Mouse (Mus musculus) kidney, postnatal 0 days (tissue): ENCODE measurements around the gene Itgav. TPM values are rescaled to one million over a fixed set of nuclear protein-coding genes. Genes with fewer than 3 reads are reported as not detected.

Experiments used
- ATAC-seq: fragments of 200-750 bp; cut with Nextera tagmentation; replicated peaks from 2 replicates; pipeline ENCODE4 v1.8.0; 2017; ENCODE audit warnings: low read depth, moderate number of reproducible peaks, moderate TSS enrichment, moderate library complexity; ENCODE audit not compliant: low FRiP score
- DNase-seq: peaks from one replicate; pipeline ENCODE4 v3.0.0-alpha.2; 2016; ENCODE audit warnings: low spot score
- H3K27ac ChIP-seq: fragments of 300-500 bp; sonication (generic); 2 replicates; pipeline ENCODE4 v1.5.1; 2014; ENCODE audit warnings: mild to moderate bottlenecking
- H3K27me3 ChIP-seq: fragments of 300-500 bp; sonication (generic); 2 replicates; pipeline ENCODE4 v1.6.1; 2014; ENCODE audit warnings: low read length, mixed read lengths; ENCODE audit not compliant: insufficient read depth
- H3K36me3 ChIP-seq: fragments of 300-500 bp; sonication (generic); 2 replicates; pipeline ENCODE4 v1.6.1; 2014; ENCODE audit warnings: low read length, mixed read lengths; ENCODE audit not compliant: insufficient read depth
- H3K4me1 ChIP-seq: fragments of 300-500 bp; sonication (generic); replicated peaks from 2 replicates; pipeline ENCODE4 v1.6.1; 2014; ENCODE audit warnings: antibody characterized with exemption, low read length, mixed read lengths; ENCODE audit not compliant: insufficient read depth
- H3K4me2 ChIP-seq: fragments of 300-500 bp; sonication (generic); 2 replicates; pipeline ENCODE4 v1.6.1; 2014; ENCODE audit warnings: mild to moderate bottlenecking, low read length, moderate library complexity, mixed read lengths
- H3K4me3 ChIP-seq: fragments of 300-500 bp; sonication (generic); replicated peaks from 2 replicates; pipeline ENCODE4 v1.5.1; 2014; ENCODE audit warnings: low read depth, low read length
- H3K9ac ChIP-seq: fragments of 300-500 bp; sonication (generic); 2 replicates; pipeline ENCODE4 v1.6.1; 2014; ENCODE audit warnings: low read depth, low read length
- H3K9me3 ChIP-seq: fragments of 300-500 bp; sonication (generic); replicated peaks from 2 replicates; pipeline ENCODE4 v1.6.1; 2016; ENCODE audit warnings: low read length, inconsistent platforms, mixed read lengths
- CTCF ChIP-seq: IDR thresholded peaks from 2 replicates; pipeline ENCODE4 v1.5.1; 2016; ENCODE audit warnings: antibody characterized with exemption, low read depth, mild to moderate bottlenecking, moderate library complexity
- WGBS: fragments of 180-500 bp; shearing (Covaris S2); extraction: QIAGEN DNeasy Blood & Tissue Kit; methylation state at CpG from one replicate; pipeline ENCODE4 v1.1.7; 2014; 5-methylcytosine and 5-hydroxymethylcytosine counted together
- polyA plus RNA-seq: library from polyadenylated mRNA; unstranded; fragments of >200 nt; fragmentation: Nextera tagmentation; extraction: Ambion mirVana; gene quantifications from 2 replicates; pipeline ENCODE4 v1.2.1, GENCODE M21; 2015

Gene Itgav
- 164 and 165 TPM in 2 replicates for polyA plus RNA-seq

DNA sequence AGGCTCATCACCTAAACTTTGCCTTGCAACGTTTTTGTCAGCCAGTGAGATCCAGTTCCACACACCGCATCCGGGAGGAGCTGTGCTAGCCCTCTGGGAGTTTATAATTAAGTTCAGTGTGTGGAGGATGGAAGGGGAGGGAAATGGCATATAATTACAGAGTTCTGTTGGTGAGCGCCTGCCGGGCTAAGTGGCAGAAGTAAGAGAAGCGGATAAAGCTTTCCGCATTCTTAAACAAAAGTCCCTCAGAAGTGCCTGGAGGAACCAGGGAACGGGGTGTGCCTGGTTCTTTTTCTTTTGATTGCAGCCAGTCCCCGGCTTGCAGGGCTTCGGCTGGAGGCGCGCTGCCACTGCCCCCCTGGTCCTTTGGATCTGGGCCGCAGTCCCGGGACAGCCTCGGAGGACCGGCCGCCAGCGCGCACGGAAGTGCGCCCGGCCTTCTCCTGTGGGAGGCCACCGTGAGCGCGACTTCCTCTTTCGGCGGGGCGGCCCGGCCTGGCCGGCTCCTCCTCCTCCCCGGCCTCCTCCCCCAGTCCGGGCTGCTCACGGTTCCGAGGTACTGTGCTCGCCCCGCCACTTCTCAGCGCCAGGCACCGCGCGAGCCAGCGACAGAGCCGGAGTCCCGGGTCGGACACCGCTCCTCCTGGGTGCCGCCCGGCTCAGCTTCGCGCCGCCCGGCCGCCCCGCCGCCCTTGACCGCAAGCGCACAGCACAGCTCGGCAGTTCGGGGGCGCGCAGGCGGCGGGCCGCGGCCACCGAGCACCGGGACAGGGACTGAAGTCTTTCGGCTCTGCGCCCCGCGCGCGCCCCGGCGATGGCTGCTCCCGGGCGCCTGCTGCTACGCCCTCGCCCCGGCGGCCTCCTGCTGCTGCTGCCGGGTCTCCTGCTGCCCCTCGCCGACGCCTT is at the start of gene Itgav:
Gene Itgav, plus strand, starts transcription at position 477 of the 906 bp plus-strand sequence.
- H3K9ac ChIP-seq = peak within 1 kb of the TSS; percentile 95
- H3K4me2 ChIP-seq = peak within 1 kb of the TSS; percentile 78
- under 1% methylated on average over 77 of the region's 84 CpGs for WGBS
- H3K27me3 ChIP-seq = no peaks in the 10 kb centered on the region
- ATAC-seq (peak; percentile 96), DNase-seq (peak; percentile 91)
- no peak; the same call in 1 of the 2 replicates for TF ChIP-seq CTCF
- H3K9me3 ChIP-seq = no peaks in the 10 kb centered on the region
- H3K36me3 ChIP-seq = no peaks in the 10 kb centered on the region
- H3K4me1 ChIP-seq = peaks cover 18% of the 10 kb centered on the region
- H3K4me3 ChIP-seq = peak within 1 kb of the TSS; percentile 98
- H3K27ac ChIP-seq = peak within 1 kb of the TSS; percentile 99

DNA sequence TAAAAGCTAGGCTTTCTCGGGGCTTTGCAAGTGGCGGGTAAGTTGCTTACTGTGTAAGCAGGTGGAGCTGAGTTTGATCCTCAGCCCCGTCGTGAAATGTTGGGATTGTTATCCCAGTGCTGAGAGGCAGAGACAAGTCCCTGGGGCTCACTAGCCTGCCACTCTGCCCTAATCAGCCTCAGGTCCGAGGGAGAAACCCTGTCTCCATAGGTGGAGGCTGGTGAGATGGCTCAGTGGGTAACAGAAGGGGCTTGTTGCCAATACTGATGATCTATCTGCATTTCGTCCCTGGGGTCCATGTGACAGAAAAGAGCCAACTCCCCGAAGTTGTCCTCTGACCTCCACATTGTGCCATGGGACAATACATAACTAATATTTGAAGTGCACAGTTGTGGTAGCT is 49.8 kb upstream of the Itgav start:
- Histone ChIP-seq H3K4me3 (no peak overlapping the region), H3K9me3 (no peaks in the 10 kb centered on the region), H3K27ac (no peak overlapping the region), H3K27me3 (no peaks in the 10 kb centered on the region), H3K4me1 (0 out of 2 replicates have a peak, but pooled peaks cover 9% of the 10 kb centered on the region), H3K4me2 (no peak overlapping the region), H3K9ac (no peak overlapping the region), H3K36me3 (peaks cover 5% of the 10 kb centered on the region; the same call in 1 of the 2 replicates)
- ATAC-seq (no peak), DNase-seq (no peak)
- 77% methylated on average over 7 of the region's 7 CpGs for WGBS
- TF ChIP-seq CTCF = no peak

DNA sequence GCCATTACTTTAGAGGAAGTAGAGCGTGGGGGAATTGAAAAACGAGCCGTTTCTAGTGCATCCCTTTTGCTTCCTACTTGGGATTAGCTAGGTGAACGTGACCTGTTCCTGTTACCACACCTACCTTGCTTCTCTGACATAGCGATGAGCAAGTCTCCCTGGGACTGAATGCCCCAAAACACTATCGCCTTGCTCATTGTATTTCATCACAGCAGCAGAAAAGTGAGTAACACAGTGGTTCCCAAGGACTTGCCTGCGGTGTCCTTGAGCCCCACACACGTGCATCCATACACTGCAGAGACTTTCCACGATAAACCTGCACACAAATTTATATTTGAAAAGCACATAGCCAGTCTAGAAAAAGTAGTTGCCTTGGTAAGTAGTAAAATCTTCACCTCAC is 49.3 kb upstream of the Itgav start:
- 84% methylated on average over 9 of the region's 9 CpGs for WGBS
- TF ChIP-seq CTCF = no peak
- DNase-seq = no peak
- Histone ChIP-seq H3K4me1 (0 out of 2 replicates have a peak, but pooled peaks cover 9% of the 10 kb centered on the region), H3K27ac (no peak overlapping the region), H3K4me2 (no peak overlapping the region), H3K27me3 (no peaks in the 10 kb centered on the region), H3K9ac (no peak overlapping the region), H3K9me3 (no peaks in the 10 kb centered on the region), H3K4me3 (no peak overlapping the region), H3K36me3 (peaks cover 5% of the 10 kb centered on the region; the same call in 1 of the 2 replicates)
- no peak for ATAC-seq

DNA sequence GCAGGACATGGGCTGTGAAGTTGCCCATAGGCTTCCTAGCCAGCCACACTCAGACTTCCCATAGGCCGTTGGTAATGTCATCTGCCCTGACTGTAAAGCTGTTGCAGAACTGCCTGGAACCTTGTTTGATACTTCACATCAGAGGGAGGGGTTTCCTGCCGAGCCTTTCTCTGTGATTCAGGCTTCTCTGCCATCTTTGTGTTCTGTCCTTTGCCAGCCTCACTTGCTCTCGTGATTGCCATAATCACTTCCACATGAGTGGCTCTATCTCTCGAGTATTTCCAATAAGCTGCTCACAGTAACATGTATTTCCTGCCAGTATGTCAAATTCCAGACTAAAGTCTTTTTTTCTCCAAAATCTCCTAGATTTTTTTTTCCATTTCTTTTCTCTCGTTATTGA is 48.5 kb upstream of the Itgav start:
- no peak overlapping the region for H3K4me3 ChIP-seq
- H3K27ac ChIP-seq = no peak overlapping the region
- H3K9me3 ChIP-seq = no peaks in the 10 kb centered on the region
- ATAC-seq (no peak), DNase-seq (no peak)
- 0 out of 2 replicates have a peak, but pooled peaks cover 9% of the 10 kb centered on the region for H3K4me1 ChIP-seq
- H3K9ac ChIP-seq = no peak overlapping the region
- H3K27me3 ChIP-seq = no peaks in the 10 kb centered on the region
- no peak overlapping the region for H3K4me2 ChIP-seq
- peaks cover 5% of the 10 kb centered on the region; the same call in 1 of the 2 replicates for H3K36me3 ChIP-seq
- 51% methylated on average over 5 of the region's 5 CpGs for WGBS
- no peak for TF ChIP-seq CTCF

DNA sequence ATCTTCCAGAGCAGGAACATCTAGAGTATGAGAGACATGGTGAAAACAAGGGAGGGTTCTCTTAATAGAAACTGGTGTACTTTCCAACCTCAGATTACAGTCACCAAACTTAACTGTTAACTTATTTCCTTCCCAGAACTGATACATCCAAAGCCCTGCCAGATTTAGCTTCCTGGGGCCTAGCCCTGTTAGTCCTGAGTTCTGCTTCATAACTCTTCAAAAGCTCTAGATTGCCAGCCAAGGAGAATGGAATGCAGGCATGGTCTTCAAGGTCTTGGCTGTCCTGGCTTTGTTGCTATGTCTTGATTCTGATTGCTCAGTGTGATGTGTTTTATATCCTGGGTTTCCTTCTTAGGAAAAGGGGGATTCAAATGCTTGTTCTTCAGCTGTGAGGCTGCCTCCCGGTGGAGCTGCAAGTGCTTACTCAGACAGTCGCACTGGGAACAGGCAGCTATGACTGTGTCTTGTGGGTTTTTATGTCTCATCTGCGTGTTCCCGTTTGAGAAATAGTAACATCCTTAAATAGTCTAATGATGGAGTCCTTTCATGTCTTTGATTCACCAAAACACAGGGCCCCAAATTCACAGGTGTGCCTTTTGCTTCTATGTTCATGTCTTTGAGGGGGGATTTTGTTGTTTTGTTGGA is 47.8 kb upstream of the Itgav start:
- peak; percentile 7; the same call in 1 of the 2 replicates for TF ChIP-seq CTCF
- 62% methylated on average over 4 of the region's 4 CpGs for WGBS
- peak; percentile 47 for DNase-seq

DNA sequence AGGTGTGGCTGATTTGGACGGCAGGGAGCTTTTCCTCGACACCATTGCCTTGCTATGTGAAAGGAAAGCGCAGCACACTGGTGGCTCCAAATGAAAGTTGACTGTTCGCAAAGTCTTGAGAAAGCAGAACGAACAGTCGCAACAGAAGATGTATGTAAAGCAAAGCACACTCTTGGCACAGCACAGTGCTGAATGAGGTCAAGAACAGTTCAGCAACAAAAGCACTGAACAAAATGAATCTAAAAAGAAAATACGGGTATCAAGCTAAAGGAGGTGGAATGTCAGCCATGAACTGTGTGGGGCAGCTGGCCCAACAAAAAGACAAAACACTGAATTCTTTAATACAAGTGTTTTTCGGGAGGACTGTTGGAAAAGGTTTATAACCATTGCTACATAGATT is 42.9 kb upstream of the Itgav start:
- 0 out of 2 replicates have a peak, but pooled peaks cover 8% of the 10 kb centered on the region for H3K4me1 ChIP-seq
- no peak overlapping the region for H3K4me2 ChIP-seq
- H3K4me3 ChIP-seq = no peak overlapping the region
- WGBS = 68% methylated on average over 8 of the region's 8 CpGs
- no peak for TF ChIP-seq CTCF
- no peaks in the 10 kb centered on the region for H3K9me3 ChIP-seq
- no peaks in the 10 kb centered on the region for H3K36me3 ChIP-seq
- ATAC-seq (no peak), DNase-seq (peak; percentile 31)
- no peaks in the 10 kb centered on the region for H3K27me3 ChIP-seq
- peak overlapping the region; percentile 9; the same call in 1 of the 2 replicates for H3K27ac ChIP-seq
- H3K9ac ChIP-seq = no peak overlapping the region

More for the DNA sequence above, 47.8 kb upstream of the Itgav start:
- Histone ChIP-seq H3K4me3 (no peak overlapping the region), H3K9ac (no peak overlapping the region), H3K4me1 (0 out of 2 replicates have a peak, but pooled peaks cover 9% of the 10 kb centered on the region), H3K4me2 (no peak overlapping the region), H3K9me3 (no peaks in the 10 kb centered on the region), H3K36me3 (peaks cover 5% of the 10 kb centered on the region; the same call in 1 of the 2 replicates), H3K27me3 (no peaks in the 10 kb centered on the region), H3K27ac (peak overlapping the region; percentile 31; the same call in 1 of the 2 replicates)
- no peak for ATAC-seq
